Mouse (Mus musculus): ENCODE results near the gene Numa1. TPM values are rescaled to one million over a fixed set of nuclear protein-coding genes. Genes with fewer than 3 reads are reported as not detected.
A peak's percentile ranks its signal among the peaks of the same experiment; 100 is the strongest.
"Not testable (repeated sequence)": the region's sequence is repeated elsewhere in the genome, so short reads cannot be mapped to it uniquely, and the experiment has no call there.

Gene Numa1
- polyA plus RNA-seq, 1 experiment from 2014 or later = 73.7 TPM

- WGBS = 81% methylated on average over 2 of the region's 2 CpGs
- no peak for ATAC-seq (ENCODE audit: low read depth)
- Histone ChIP-seq H3K36me3 (ENCODE audit: control insufficient read depth, insufficient read depth, low read length) (peaks cover 26% of the 10 kb centered on the region), H3K4me3 (ENCODE audit: low read length) (no peak overlapping the region), H3K9ac (ENCODE audit: low read length) (no peak overlapping the region), H3K4me1 (replicated peaks; ENCODE audit: control insufficient read depth, insufficient read depth, low read length) (no peaks in the 10 kb centered on the region), H3K27me3 (ENCODE audit: control insufficient read depth, insufficient read depth, low read depth, low read length) (no peaks in the 10 kb centered on the region), H3K9me3 (ENCODE audit: control insufficient read depth, low read length) (no peaks in the 10 kb centered on the region), H3K4me2 (ENCODE audit: low read depth, low read length) (no peak overlapping the region), H3K27ac (ENCODE audit: low read length) (no peak overlapping the region)
Observed at GRCm38 (mm10) chr7:102035534-102035933, 101.6 kb downstream of the Numa1 start.

GRCm38 (mm10) chr7:102037318-102037717, 103.4 kb downstream of the Numa1 start:
- Histone ChIP-seq H3K27me3 (ENCODE audit: control insufficient read depth, insufficient read depth, low read depth, low read length) (no peaks in the 10 kb centered on the region), H3K4me1 (replicated peaks; ENCODE audit: control insufficient read depth, insufficient read depth, low read length) (no peaks in the 10 kb centered on the region), H3K4me3 (ENCODE audit: low read length) (no peak overlapping the region), H3K9me3 (ENCODE audit: control insufficient read depth, low read length) (no peaks in the 10 kb centered on the region), H3K4me2 (ENCODE audit: low read depth, low read length) (no peak overlapping the region), H3K36me3 (ENCODE audit: control insufficient read depth, insufficient read depth, low read length) (peaks cover 22% of the 10 kb centered on the region), H3K27ac (ENCODE audit: low read length) (no peak overlapping the region), H3K9ac (ENCODE audit: low read length) (no peak overlapping the region)
- WGBS = 89% methylated on average over 3 of the region's 3 CpGs
- no peak for ATAC-seq (ENCODE audit: low read depth)

GRCm38 (mm10) chr7:102042314-102042713, 108.4 kb downstream of the Numa1 start:
- no peak overlapping the region for H3K4me2 ChIP-seq (ENCODE audit: low read depth, low read length)
- peaks cover 14% of the 10 kb centered on the region for H3K36me3 ChIP-seq (ENCODE audit: control insufficient read depth, insufficient read depth, low read length)
- ATAC-seq (ENCODE audit: low read depth) = no peak
- WGBS = 53% methylated on average over 2 of the region's 2 CpGs
- no peak overlapping the region for H3K27ac ChIP-seq (ENCODE audit: low read length)
- H3K9ac ChIP-seq (ENCODE audit: low read length) = no peak overlapping the region
- H3K27me3 ChIP-seq (ENCODE audit: control insufficient read depth, insufficient read depth, low read depth, low read length) = no peaks in the 10 kb centered on the region
- H3K4me3 ChIP-seq (ENCODE audit: low read length) = no peak overlapping the region
- H3K4me1 ChIP-seq (replicated peaks; ENCODE audit: control insufficient read depth, insufficient read depth, low read length) = no peaks in the 10 kb centered on the region
- H3K9me3 ChIP-seq (ENCODE audit: control insufficient read depth, low read length) = no peaks in the 10 kb centered on the region

DNA sequence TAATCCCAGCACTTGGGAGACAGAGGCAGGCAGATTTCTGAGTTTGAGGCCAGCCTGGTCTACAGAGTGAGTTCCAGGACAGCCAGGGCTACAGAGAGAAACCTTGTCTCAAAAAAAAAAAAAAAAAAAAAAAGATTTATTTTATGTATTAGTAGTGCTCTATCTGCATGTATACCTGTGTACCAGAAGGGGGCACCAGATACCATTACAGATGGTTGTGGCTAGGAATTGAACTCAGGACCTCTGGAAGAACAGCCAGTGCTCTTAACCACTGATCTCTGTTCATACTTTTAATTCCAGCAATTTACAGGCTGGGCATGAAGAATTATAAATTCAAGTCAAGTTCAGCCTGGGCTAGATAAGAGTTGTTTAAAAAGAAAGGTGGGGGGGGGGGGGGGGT, 114.6 kb downstream of the Numa1 start:
- not testable (repeated sequence) for ATAC-seq (ENCODE audit: low read depth); H3K4me3 ChIP-seq (ENCODE audit: low read length); H3K4me2 ChIP-seq (ENCODE audit: low read depth, low read length); H3K9me3 ChIP-seq (ENCODE audit: control insufficient read depth, low read length); H3K4me1 ChIP-seq (replicated peaks; ENCODE audit: control insufficient read depth, insufficient read depth, low read length); H3K27ac ChIP-seq (ENCODE audit: low read length); H3K27me3 ChIP-seq (ENCODE audit: control insufficient read depth, insufficient read depth, low read depth, low read length); H3K36me3 ChIP-seq (ENCODE audit: control insufficient read depth, insufficient read depth, low read length); H3K9ac ChIP-seq (ENCODE audit: low read length)

- H3K4me2 ChIP-seq (ENCODE audit: low read depth, low read length) = no peak overlapping the region
- no peak overlapping the region for H3K27ac ChIP-seq (ENCODE audit: low read length)
- no peak for ATAC-seq (ENCODE audit: low read depth)
- no peak overlapping the region for H3K4me3 ChIP-seq (ENCODE audit: low read length)
- no peaks in the 10 kb centered on the region for H3K9me3 ChIP-seq (ENCODE audit: control insufficient read depth, low read length)
- no peak overlapping the region for H3K9ac ChIP-seq (ENCODE audit: low read length)
- H3K4me1 ChIP-seq (replicated peaks; ENCODE audit: control insufficient read depth, insufficient read depth, low read length) = peaks cover 14% of the 10 kb centered on the region
- H3K27me3 ChIP-seq (ENCODE audit: control insufficient read depth, insufficient read depth, low read depth, low read length) = no peaks in the 10 kb centered on the region
- peaks cover 10% of the 10 kb centered on the region; the same call in 1 of the 2 replicates for H3K36me3 ChIP-seq (ENCODE audit: control insufficient read depth, insufficient read depth, low read length)
- WGBS = 87% methylated on average over 3 of the region's 3 CpGs
Observed at GRCm38 (mm10) chr7:102061353-102061752, 127.4 kb downstream of the Numa1 start.

GRCm38 (mm10) chr7:102062203-102062602, 128.3 kb downstream of the Numa1 start:
- Histone ChIP-seq H3K4me3 (ENCODE audit: low read length) (no peak overlapping the region), H3K4me2 (ENCODE audit: low read depth, low read length) (no peak overlapping the region), H3K27me3 (ENCODE audit: control insufficient read depth, insufficient read depth, low read depth, low read length) (no peaks in the 10 kb centered on the region), H3K9me3 (ENCODE audit: control insufficient read depth, low read length) (no peaks in the 10 kb centered on the region), H3K36me3 (ENCODE audit: control insufficient read depth, insufficient read depth, low read length) (peaks cover 8% of the 10 kb centered on the region; the same call in 1 of the 2 replicates), H3K27ac (ENCODE audit: low read length) (no peak overlapping the region), H3K9ac (ENCODE audit: low read length) (no peak overlapping the region), H3K4me1 (replicated peaks; ENCODE audit: control insufficient read depth, insufficient read depth, low read length) (peaks cover 18% of the 10 kb centered on the region)
- ATAC-seq (ENCODE audit: low read depth) = no peak
- WGBS = 71% methylated on average over 1 of the region's 1 CpGs

DNA sequence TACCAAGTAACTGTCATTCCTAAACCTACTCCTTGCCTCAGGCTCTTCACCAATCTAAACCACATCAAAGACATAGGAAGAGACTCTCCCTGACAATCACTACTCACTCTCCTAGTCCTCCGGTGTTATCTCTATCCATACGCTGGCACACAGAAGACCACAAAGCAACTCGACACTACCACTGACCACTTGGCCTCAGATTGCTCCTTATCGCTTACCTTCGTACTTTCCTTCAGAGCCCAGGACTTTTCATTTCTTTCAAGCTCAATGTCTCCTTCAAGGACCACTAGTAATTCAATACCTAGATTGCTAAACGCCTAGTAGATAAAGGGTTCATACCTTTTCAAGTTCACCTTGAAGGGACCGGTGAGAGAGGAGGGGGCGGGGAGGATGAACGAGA, 130.0 kb downstream of the Numa1 start:
- H3K4me3 ChIP-seq (ENCODE audit: low read length) = peak overlapping the region; percentile 78

More for the DNA sequence above, 130.0 kb downstream of the Numa1 start:
- H3K9me3 ChIP-seq (ENCODE audit: control insufficient read depth, low read length) = no peaks in the 10 kb centered on the region
- peaks cover 8% of the 10 kb centered on the region; the same call in 1 of the 2 replicates for H3K36me3 ChIP-seq (ENCODE audit: control insufficient read depth, insufficient read depth, low read length)
- peaks cover 18% of the 10 kb centered on the region for H3K4me1 ChIP-seq (replicated peaks; ENCODE audit: control insufficient read depth, insufficient read depth, low read length)
- H3K9ac ChIP-seq (ENCODE audit: low read length) = peak overlapping the region; percentile 77; the same call in 1 of the 2 replicates
- H3K27me3 ChIP-seq (ENCODE audit: control insufficient read depth, insufficient read depth, low read depth, low read length) = no peaks in the 10 kb centered on the region
- H3K4me2 ChIP-seq (ENCODE audit: low read depth, low read length) = peak overlapping the region; percentile 58
- 48% methylated on average over 9 of the region's 9 CpGs for WGBS
- ATAC-seq (ENCODE audit: low read depth) = no peak
- no peak overlapping the region for H3K27ac ChIP-seq (ENCODE audit: low read length)

Other genes starting within 250 kb of the Numa1 start
- 0.28 and 0.34 TPM in 2 replicates for gene Phox2a, start 115.8 kb upstream of the Numa1 start, polyA plus RNA-seq (2015; fragmentation: Nextera tagmentation; extraction: Ambion mirVana)
- gene Inppl1, start 95.9 kb upstream of the Numa1 start, polyA plus RNA-seq (2015; fragmentation: Nextera tagmentation; extraction: Ambion mirVana) = 34.8 and 35.7 TPM in 2 replicates
- gene Folr2, start 76.9 kb upstream of the Numa1 start, polyA plus RNA-seq (2015; fragmentation: Nextera tagmentation; extraction: Ambion mirVana) = 1.5 and 2.8 TPM in 2 replicates
- 71.2 and 73.0 TPM in 2 replicates for gene Anapc15, start 70.4 kb upstream of the Numa1 start, polyA plus RNA-seq (2015; fragmentation: Nextera tagmentation; extraction: Ambion mirVana)
- 1.5 and 1.6 TPM in 2 replicates for gene Folr1, start 63.3 kb upstream of the Numa1 start, polyA plus RNA-seq (2015; fragmentation: Nextera tagmentation; extraction: Ambion mirVana)
- gene Lamtor1, start 28.2 kb upstream of the Numa1 start, polyA plus RNA-seq (2015; fragmentation: Nextera tagmentation; extraction: Ambion mirVana) = 161 and 163 TPM in 2 replicates
- 0.20 and 0.69 TPM in 2 replicates for gene Tomt, start 27.8 kb upstream of the Numa1 start, polyA plus RNA-seq (2015; fragmentation: Nextera tagmentation; extraction: Ambion mirVana)
- 18.1 and 28.3 TPM in 2 replicates for gene Lrrc51, start 216 bp upstream of the Numa1 start, polyA plus RNA-seq (2015; fragmentation: Nextera tagmentation; extraction: Ambion mirVana)
- gene Il18bp, start 84.6 kb downstream of the Numa1 start, polyA plus RNA-seq (2015; fragmentation: Nextera tagmentation; extraction: Ambion mirVana) = 2.1 and 3.0 TPM in 2 replicates
- gene Rnf121, start 131.4 kb downstream of the Numa1 start, polyA plus RNA-seq (2015; fragmentation: Nextera tagmentation; extraction: Ambion mirVana) = 25.2 and 25.6 TPM in 2 replicates
- gene Xndc1, start 131.4 kb downstream of the Numa1 start, polyA plus RNA-seq (2015; fragmentation: Nextera tagmentation; extraction: Ambion mirVana) = 31.0 and 35.0 TPM in 2 replicates
- 1.0 and 1.2 TPM in 2 replicates for gene Xntrpc, start 131.6 kb downstream of the Numa1 start, polyA plus RNA-seq (2015; fragmentation: Nextera tagmentation; extraction: Ambion mirVana)
- 0.08 and 0.10 TPM in 2 replicates for gene Trpc2, start 149.0 kb downstream of the Numa1 start, polyA plus RNA-seq (2015; fragmentation: Nextera tagmentation; extraction: Ambion mirVana)
- 1.1 and 1.9 TPM in 2 replicates for gene Art1, start 167.6 kb downstream of the Numa1 start, polyA plus RNA-seq (2015; fragmentation: Nextera tagmentation; extraction: Ambion mirVana)
- 1.3 and 1.5 TPM in 2 replicates for gene Art5, start 175.4 kb downstream of the Numa1 start, polyA plus RNA-seq (2015; fragmentation: Nextera tagmentation; extraction: Ambion mirVana)
- gene Chrna10, start 182.7 kb downstream of the Numa1 start, polyA plus RNA-seq (2015; fragmentation: Nextera tagmentation; extraction: Ambion mirVana) = 0.11 and 0.40 TPM in 2 replicates